Mouse (Mus musculus): Measurements from ENCODE around the gene Ppp1r35.

The Ppp1r35 gene

DNA sequence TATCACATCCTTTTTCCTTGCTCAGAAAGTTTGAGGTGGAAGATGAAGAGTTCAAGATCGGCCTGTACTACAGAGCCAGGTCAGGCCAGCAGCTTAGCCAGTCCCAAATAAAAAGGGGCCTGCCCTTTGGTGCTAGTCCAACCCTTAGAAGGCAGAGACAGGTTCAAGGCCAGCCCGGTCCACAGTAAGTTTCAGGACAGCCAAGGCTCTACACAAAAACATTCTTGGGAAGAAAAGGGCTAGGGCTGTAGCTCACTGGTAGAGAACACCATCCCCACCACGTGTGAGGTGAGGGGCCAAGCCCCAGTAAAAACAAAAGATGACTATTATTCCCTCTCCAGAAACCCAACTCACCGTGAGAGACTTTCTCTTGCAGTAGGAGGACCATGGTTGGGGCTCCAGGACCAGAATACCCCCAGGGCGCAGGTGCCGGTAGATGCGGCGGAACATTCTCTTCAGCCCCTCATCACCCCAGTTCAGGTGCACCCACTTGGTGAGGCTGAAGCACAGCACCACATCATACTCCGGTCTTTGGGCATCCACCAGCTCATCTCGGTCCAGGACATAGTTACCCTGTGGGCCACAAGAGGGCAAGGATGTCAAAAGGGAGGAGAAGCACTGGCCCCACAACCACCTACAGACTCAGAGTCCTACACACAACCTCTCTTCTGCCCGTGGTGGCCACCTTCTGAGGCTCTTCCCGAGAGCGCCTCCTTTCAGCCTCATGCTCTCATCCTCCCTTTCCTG lies 4.3 kb downstream of the Ppp1r35 start:
- no peak for DNase-seq (ENCODE audit: low read depth)

DNA sequence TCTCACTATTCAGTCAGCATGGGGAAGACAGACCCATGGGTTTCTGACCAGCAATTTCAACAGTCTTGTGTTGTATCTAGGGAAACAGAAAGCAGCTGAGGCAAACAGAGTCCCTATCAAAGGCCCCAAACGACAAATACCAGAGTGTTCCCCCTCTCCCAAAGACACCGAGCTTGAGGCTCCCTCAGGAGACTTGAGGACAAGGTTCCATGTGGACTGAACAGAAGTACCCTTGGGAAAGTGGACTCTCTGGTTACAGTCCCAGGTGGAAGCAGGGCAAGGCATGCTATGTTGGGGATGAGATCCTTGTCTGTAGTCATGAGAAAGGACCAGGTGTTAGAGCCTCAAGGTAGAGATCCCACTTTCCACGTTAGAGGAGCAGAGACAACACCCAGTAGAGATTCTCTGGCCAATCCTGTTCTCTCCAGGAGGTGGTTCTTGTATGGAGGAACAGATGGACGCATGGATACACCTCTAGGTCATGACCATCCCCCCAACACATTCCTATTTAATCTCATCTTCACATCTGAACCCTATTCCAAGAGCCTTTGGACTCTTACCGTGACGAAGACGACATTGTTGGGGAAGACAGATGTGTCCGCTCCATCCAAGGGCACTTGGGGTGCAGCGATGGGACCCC lies 5.4 kb downstream of the Ppp1r35 start:
- DNase-seq (ENCODE audit: low read depth) = peak; percentile 25

DNA sequence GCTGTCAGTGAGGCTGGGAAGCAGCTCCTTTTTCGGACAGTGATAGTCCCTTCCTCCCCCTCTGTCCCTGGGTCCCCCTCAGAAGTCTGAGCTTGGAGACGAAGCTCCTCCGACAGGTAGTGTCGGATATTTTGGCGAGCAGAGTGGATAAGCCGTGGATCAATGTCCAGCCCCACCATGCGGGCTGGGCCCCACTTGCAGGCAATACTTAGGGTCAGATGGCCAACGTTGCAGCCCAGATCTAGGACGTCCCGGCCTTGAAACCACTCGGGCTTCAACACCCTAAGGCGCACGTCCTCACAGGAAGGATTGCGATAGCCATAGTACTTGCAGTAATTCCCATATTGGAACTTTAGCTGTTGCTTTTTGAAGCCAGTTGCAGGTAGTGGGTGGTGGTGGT lies 5.9 kb downstream of the Ppp1r35 start:
- DNase-seq (ENCODE audit: low read depth) = peak; percentile 30

DNA sequence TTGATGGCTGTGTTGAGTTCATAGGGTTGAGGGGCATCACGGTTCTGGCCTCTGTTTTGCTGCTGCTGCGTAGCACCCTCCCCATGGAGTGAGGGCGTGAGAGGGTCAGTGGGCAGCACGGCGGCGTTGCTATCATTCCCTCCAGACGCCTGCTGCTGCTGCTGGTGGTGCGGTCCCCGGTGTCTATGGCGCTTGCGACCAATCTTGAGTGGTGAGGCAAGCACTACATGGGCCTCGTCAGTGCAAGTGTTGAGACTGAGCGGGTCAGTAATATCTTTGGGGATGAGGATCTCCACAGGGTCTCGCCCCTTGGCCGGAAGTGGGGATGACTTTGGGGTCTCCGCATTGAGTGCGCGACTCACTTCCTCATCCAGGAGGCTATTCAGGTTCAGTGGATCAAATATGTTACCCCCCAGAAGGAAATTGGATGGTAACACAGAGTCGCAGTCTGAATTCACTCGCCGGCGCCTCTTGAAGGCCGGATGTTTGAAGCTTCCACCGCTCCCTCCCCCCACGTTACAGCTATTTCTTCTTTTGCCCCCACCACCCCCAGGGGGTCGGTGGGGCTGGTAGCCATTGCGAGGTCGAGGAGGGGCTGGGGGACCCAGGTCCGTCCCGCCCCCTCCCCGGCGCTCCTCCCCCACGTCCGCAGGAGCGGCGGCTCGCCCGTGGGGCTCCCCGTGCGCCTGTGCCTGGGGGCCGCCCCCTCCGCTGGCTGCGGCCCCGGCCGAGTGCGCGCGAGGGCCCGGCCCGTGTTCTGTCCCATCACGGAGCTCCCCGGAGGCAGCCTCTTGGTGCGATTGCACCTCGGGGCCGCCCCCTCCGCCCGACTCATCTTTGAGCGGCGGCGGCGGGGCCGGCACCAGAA lies 6.7 kb downstream of the Ppp1r35 start:
- DNase-seq (ENCODE audit: low read depth) = no peak

DNA sequence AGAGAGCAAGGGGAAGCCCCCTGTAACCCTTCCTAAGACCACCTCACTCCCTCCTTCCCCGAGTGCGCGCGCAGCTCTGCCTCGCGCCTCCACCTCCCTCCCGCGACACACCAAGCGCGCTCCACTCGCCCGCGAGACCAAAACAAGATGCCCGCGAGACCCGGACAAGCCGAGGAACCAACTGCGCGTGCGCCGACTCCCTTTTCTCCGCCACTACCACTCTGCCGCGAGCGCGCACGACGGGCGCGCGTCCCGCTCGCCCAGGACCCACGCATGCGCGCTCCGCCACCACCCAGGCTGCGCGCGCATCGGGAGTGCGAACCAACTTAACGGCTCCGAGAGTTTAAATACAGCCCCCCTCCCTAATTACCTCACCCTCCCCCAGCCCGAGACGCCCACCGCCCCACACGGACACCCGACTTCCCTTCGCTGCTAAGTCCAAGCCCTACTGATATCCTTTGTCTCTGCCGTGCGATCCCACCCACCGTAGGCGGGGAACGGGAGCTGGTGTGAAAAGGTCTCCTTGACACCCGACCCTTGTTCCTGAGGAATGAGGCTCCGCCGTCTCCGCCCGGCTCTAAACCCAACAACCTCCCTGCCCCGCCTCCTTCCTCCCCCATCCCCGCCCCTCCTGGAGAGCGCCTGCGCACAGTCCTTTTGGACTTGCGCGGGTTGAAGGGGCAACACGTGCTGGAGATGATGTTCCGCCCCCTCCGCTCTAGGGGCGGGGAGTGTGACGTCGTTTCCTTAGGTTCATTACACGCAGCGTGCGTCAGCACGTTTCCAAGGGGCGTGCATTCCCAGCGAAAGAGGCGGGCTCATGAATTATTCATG lies 7.7 kb downstream of the Ppp1r35 start:
- DNase-seq (ENCODE audit: low read depth) = peak; percentile 100

DNA sequence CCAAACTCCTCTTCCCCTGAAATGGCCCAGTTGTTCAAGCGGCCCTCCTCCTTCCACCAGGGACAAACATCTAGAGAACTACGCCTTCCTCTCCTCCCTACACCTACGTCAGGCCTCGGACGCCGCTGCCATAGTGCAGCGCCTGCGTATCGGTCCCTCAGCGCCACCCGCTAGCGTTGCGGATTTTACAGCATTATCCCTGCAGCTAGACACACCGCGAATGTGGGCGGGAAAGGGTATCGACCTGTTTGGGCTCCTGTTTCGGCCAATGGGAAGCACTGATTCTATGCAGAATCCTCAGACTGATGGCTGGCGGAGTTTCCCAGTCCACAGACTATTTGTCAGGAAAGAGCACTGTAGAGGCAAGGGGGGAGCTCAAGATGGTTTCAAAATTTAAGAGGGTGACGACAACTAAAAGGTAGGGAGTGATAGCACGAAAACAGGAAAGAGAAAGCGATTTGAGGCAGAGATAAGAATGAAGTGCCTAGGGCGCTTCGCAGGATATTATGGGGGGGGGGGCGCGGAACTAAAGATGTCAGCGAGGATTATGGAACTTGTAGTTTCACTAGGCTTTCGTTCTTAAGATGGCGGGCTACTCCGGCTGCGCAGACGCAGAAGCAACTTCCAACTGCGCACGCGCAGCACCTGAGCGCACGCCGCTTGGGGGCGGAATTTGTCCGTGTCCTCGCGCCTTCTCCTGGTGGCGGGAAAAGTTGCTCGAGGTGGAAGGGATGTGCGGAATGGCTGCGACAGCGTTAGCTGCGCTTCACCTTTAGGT lies 8.7 kb downstream of the Ppp1r35 start, which contains the start of the genes Mepce and Zcwpw1:
Mepce (minus strand) TSS at position 505 of the 778 bp plus-strand sequence.
Zcwpw1 (plus strand) TSS at position 648 of the 778 bp plus-strand sequence.
- peak; percentile 99 for DNase-seq (ENCODE audit: low read depth)

DNA sequence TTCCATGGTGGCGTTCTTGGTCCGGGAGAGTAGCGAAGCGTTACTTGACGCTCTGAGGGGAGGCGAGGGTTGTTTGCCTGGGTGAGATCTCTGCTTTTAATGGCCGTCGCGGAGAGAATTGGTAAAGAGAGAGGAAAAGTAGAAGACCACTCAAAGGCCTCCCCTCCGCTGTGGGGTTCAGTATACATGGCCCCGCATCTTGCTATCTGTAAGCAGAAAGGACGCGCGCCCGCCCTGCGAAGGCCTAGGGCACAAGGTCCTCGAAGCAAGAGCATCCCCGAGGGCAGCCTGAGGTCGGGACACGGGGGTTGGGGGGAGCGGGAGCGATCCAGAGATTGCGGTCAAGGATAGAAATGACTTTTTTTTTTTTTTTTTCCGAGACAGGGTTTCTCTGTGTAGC lies 9.5 kb downstream of the Ppp1r35 start:
- no peak for DNase-seq (ENCODE audit: low read depth)

DNA sequence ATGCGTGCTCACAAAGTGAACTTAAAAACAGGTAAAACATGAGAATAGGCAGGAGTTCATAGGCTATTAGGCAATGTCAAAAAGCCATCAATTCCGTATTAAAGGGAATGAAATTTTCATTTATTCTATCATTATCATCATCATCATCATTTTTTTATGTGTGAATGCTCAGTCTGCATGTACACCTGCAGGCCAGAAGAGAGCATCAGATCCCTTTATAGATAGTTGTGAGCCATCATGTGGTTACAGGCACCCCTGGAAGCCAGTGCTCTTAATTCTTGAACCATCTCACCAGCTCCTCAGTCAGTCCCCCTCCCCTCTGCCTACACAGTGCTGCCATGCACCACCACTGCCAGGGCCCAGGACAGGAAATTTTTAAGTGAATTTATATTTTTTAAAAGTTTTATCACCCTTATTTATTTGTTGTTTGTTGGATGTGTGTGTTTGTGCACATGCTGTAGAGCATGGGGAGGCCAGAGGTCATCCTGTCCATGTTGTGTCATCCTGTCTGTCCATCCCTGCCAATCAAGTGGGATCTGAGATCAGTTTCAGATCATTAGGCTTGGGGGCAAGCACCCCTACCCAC lies 10.4 kb downstream of the Ppp1r35 start:
- DNase-seq (ENCODE audit: low read depth) = no peak

DNA sequence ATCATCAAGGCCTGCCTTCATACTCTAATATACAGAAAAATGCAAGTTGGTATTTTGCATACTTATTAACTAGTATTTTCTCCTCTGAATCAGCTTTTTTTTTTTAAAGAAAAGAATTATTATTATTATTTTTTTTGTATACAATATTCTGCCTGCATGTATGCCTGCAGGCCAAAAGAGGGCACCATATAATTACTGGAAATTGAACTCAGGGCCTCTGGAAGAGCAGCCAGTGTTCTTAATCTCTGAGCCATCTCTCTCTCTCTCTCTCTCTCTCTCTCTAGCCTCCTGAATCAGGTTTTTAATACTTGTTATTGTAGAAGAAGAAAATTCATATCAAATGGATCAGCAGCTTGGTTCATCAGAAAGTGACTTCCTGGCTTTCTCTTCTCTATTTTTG lies 12.9 kb downstream of the Ppp1r35 start:
- no peak for DNase-seq (ENCODE audit: low read depth)

DNA sequence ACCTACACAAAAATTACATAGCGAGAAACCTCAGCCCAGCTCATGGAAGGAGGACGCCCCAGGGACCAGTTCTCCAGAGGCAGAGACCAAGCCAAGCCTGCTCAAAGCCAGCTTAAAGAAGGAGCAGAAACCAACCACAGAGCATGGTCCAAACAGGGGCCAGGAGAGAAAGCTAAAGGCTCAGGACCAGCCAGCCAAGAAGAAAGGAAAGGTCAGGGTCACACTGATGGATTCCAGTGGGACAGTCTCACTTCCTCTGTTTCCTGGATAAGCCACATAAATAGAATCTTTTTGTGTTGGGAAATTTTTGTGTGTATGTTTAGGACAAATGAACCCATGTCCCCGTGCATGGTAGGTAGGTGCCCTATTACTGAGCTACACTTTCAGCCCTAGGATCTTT lies 18.0 kb downstream of the Ppp1r35 start:
- no peak for DNase-seq (ENCODE audit: low read depth)

DNA sequence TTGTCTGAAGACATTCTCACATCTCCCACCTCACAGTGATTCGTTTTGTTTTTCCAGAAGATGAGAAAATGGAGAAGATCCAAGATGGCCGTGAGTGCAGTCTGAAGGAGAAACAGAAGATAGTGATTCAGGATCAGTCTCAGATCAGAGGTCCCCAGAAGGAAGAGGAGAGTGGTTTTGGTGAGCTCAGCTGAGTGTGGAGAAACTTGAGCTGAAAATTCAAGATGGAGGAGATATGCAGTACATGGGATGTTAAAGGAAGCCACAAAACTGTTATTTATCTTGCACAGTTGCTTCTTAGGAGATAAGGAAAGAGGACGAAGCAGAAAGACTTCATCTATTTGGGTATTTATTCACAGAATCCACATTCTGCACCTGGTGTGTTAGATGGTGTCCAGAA lies 22.3 kb downstream of the Ppp1r35 start:
- no peak for DNase-seq (ENCODE audit: low read depth)

DNA sequence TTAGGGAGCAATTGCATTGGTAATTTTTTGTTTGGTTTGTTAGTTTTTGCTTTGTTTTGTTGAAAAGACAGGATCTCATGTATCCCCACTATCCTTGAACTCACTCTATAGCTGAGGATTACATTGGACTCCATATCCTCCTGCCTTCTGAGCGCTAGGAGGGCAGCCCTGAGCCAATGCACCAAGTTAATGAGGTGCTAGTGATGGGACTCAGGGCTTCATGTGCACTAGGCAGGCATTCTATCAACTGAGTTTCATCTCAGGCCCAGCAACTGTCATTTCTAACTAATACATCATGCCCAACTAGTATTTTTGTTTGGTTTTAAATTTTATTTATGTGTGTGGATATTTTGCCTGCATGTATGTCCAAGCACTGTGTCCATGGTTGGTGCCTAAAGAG lies 27.5 kb downstream of the Ppp1r35 start:
- DNase-seq (ENCODE audit: low read depth) = no peak

DNA sequence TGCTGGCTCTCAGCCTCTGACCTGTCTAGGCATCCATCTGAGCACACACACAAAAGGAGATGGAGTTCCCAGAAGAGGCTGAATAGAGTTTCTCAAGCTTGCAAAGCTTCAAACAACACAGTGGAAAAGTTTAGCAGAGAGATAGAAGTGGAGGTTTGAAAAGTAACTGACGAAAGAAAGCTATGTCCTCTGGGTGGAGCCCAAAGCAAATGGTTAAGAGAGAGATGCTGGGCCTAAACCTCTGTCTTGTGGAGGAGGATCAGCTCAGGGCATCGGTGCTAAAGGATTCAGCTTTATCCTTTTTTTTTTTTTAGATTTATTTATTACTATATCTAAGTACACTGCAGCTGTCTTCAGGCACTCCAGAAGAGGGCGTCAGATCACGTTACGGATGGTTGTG lies 29.7 kb downstream of the Ppp1r35 start:
- DNase-seq (ENCODE audit: low read depth) = no peak

DNA sequence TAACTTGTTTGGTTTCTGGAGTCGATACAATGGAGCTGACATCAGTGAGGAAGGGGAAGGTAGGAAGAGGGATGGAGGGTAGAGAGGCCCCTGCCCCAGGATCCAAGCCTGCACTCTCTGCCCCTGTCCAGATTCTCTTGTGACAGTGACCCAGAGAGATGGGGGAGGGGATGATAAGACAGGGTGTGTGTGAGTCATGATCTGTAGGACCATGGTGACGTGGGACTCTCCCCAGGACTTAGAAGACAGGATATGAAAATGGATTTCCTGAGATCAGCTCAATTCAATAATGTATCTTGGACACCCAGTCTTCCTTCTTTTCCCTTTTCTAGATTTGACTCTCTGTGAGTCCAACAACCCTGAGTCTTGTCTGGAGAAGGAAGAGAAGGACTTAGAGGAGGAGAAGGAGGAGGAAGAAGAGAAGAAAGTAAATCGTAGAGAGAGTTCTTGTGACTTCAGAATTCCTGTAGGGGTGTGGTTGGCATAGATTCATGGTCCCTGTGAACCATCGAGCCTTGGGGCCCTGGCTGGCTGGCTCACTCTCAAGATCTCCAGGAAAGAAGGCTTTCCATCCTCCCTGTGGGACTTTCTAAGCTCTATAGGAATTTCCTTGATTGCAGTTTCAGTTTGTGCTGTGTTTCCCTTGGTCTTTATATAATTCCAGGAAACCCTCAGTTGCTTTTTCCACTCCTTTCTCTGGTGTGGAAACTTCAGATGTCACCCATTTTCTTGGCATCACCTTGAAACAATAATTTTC lies 39.0 kb downstream of the Ppp1r35 start:
- DNase-seq (ENCODE audit: low read depth) = no peak

DNA sequence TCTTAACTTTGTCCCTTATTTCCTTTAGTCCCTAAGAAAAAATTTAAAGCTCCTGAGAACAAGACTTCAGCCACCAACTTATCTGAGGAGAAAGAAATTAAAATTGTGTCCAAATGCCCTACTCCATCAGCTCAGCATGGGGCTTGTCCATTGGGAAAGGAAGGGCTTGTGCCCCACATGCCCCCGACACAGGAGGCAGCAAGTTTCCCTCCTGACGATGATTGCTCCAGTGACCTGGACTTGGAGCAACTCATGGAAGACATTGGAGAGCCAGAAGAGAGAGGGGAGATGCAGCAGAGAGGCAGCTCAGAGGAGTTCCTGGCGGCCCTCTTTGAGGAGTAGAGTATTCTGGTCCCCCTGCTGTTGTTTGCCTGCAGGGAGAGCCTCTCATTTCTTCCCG lies 43.5 kb downstream of the Ppp1r35 start:
- DNase-seq (ENCODE audit: low read depth) = no peak

DNA sequence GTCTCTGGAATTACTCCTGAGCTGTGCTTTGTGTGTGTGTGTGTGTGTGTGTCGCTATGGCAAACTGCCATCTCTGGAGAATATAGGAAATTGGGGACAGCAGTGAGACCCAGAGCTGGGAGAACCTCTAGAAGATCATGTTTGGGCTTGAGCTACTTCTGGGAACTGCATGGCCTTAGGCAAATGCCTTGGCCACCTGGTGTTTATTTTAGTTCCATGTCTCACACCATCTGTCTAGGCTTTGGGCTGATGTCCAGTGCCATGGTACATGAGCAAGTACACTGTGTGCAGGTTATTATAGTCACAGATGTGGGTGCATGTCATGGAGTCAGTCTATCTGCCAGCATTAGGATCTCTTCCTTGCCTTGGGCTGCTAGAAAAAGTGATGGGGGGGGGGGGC lies 44.0 kb downstream of the Ppp1r35 start:
- DNase-seq (ENCODE audit: low read depth) = no peak

DNA sequence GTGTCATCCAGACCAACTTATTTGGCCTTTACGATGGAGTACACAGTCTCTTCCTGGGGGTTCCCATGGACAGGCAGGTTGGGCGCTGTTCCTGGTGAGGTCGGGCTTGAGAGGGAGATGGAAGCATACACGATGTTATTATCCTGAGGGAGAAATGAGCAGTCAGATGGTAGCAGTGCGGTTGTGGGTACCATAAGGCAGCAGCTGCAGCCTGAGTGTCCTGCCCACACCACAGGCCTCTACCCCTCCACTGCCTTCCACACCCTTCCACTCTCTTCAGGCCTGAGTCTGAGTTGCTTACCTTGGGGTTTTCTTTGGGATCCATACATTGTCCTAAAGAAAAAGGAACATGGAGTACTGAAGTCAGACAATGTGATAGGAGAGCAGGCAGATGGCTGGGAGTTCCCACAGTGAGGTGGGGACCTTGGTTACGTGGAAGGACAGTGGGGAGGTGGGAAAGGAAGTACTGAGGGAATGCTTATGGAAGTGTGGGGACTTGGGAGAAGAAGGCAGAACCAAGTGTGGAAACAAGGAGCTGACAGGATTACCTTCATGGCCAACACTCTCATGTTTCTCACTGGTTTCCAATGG lies 44.9 kb downstream of the Ppp1r35 start:
- DNase-seq (ENCODE audit: low read depth) = no peak

DNA sequence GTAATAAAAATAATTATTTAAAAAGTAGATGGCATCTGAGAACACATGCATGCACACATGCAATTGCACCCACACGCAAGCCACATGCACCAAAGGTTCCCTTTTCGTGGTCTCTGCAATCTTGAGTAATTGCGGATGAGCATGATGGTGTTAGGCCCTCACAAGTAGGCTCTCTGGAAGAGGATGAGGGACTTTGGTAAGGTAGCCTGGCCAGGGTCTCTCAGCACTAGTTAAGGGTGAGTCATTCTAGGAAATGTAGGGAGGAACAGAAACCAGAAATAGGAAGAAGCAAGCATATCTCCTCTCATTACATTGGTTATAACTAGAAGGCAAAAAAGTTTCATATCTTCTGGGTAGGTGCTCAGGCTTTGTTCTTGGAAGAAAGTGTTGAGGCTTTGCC lies 46.4 kb downstream of the Ppp1r35 start:
- DNase-seq (ENCODE audit: low read depth) = no peak

DNA sequence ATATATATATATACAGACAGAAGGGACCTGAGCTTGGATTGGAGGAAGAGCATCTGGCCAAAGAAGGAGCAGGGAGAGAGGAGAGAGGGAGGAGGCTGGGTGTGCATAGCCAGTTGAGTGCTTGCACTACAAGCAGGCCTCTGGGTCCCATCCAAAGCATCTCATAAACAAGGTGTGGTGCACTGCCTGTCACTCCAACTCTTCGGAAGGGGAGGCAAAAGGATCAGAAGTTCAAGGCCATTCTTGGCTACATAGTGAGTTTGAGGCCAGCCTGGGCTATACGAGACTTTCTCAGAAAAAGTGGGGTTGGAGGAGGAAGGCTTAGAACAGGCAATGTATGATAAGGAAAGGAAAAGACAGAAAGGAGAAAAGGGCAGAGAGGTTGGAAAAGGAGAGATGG lies 47.3 kb downstream of the Ppp1r35 start:
- no peak for DNase-seq (ENCODE audit: low read depth)

DNA sequence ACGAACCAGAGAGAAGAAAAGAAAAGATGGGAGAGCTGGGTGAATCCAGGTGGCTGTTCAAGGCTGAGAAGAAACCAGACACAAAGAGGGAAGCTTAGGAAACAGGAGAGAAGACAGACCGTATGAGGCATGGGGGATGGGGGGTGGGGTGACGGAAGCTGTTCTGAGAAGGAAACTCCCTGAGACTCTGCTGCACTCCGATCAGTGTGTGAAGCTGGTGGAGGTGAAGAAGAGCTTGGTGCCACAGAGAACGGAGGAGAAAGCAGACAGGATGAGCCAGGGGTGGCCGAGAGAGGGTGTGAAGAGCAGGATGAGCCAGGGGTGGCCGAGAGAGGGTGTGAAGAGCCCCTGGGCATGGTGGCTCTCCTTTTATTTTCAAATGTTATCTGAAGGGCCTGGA lies 47.8 kb downstream of the Ppp1r35 start:
- no peak for DNase-seq (ENCODE audit: low read depth)

Data from naive thymus-derived CD4-positive, alpha-beta T cell, adult 2 months (primary cell).